Mouse (Mus musculus): ENCODE data around the gene Resf1. TPM values are rescaled to one million over a fixed set of nuclear protein-coding genes. Genes with fewer than 3 reads are reported as not detected.

Gene Resf1
- polyA plus RNA-seq, 1 experiment from 2014 or later, result 48.6 TPM

- Histone ChIP-seq H3K4me2 (ENCODE audit: low read depth, low read length) (no peak overlapping the region), H3K36me3 (replicated peaks; ENCODE audit: control insufficient read depth, insufficient read depth, low read depth, low read length) (peaks cover 23% of the 10 kb centered on the region), H3K4me3 (ENCODE audit: low read depth, low read length) (no peak overlapping the region), H3K9ac (replicated peaks; ENCODE audit: low read length) (no peak overlapping the region), H3K4me1 (ENCODE audit: control insufficient read depth, insufficient read depth, low read length) (no peaks in the 10 kb centered on the region), H3K9me3 (replicated peaks; ENCODE audit: control insufficient read depth, low read length) (no peaks in the 10 kb centered on the region), H3K27ac (replicated peaks; ENCODE audit: low read depth, low read length) (no peak overlapping the region), H3K27me3 (ENCODE audit: control insufficient read depth, insufficient read depth, low read length) (no peaks in the 10 kb centered on the region)
- DNase-seq (ENCODE audit: low spot score), result no peak
- ATAC-seq (replicated peaks; ENCODE audit: insufficient number of reproducible peaks, low FRiP score, low TSS enrichment, low read depth), result no peak
- WGBS, result 95% methylated on average over 6 of the region's 6 CpGs
Measured at GRCm38 (mm10) chr6:149324242-149324633, 15.0 kb downstream of the Resf1 start.

GRCm38 (mm10) chr6:149329071-149329470 lies 19.9 kb downstream of the Resf1 start:
- no peak for DNase-seq (ENCODE audit: low spot score)
- Histone ChIP-seq H3K9ac (replicated peaks; ENCODE audit: low read length) (no peak overlapping the region), H3K4me3 (ENCODE audit: low read depth, low read length) (no peak overlapping the region), H3K27ac (replicated peaks; ENCODE audit: low read depth, low read length) (no peak overlapping the region), H3K4me1 (ENCODE audit: control insufficient read depth, insufficient read depth, low read length) (no peaks in the 10 kb centered on the region), H3K4me2 (ENCODE audit: low read depth, low read length) (no peak overlapping the region), H3K27me3 (ENCODE audit: control insufficient read depth, insufficient read depth, low read length) (no peaks in the 10 kb centered on the region), H3K9me3 (replicated peaks; ENCODE audit: control insufficient read depth, low read length) (no peaks in the 10 kb centered on the region), H3K36me3 (replicated peaks; ENCODE audit: control insufficient read depth, insufficient read depth, low read depth, low read length) (peaks cover 22% of the 10 kb centered on the region)
- ATAC-seq (replicated peaks; ENCODE audit: insufficient number of reproducible peaks, low FRiP score, low TSS enrichment, low read depth), result no peak
- 92% methylated on average over 4 of the region's 4 CpGs for WGBS

GRCm38 (mm10) chr6:149330332-149330731 lies 21.1 kb downstream of the Resf1 start:
- DNase-seq (ENCODE audit: low spot score) (no peak), ATAC-seq (replicated peaks; ENCODE audit: insufficient number of reproducible peaks, low FRiP score, low TSS enrichment, low read depth) (no peak)
- no peaks in the 10 kb centered on the region for H3K4me1 ChIP-seq (ENCODE audit: control insufficient read depth, insufficient read depth, low read length)
- H3K27ac ChIP-seq (replicated peaks; ENCODE audit: low read depth, low read length), result no peak overlapping the region
- no peak overlapping the region for H3K9ac ChIP-seq (replicated peaks; ENCODE audit: low read length)
- no peaks in the 10 kb centered on the region for H3K27me3 ChIP-seq (ENCODE audit: control insufficient read depth, insufficient read depth, low read length)
- no peak overlapping the region for H3K4me3 ChIP-seq (ENCODE audit: low read depth, low read length)
- no peaks in the 10 kb centered on the region for H3K9me3 ChIP-seq (replicated peaks; ENCODE audit: control insufficient read depth, low read length)
- H3K36me3 ChIP-seq (replicated peaks; ENCODE audit: control insufficient read depth, insufficient read depth, low read depth, low read length), result peaks cover 22% of the 10 kb centered on the region
- no peak overlapping the region for H3K4me2 ChIP-seq (ENCODE audit: low read depth, low read length)
- 85% methylated on average over 1 of the region's 1 CpGs for WGBS

- Histone ChIP-seq H3K4me2 (ENCODE audit: low read depth, low read length) (no peak overlapping the region), H3K4me1 (ENCODE audit: control insufficient read depth, insufficient read depth, low read length) (no peaks in the 10 kb centered on the region), H3K9ac (replicated peaks; ENCODE audit: low read length) (no peak overlapping the region), H3K27me3 (ENCODE audit: control insufficient read depth, insufficient read depth, low read length) (no peaks in the 10 kb centered on the region), H3K9me3 (replicated peaks; ENCODE audit: control insufficient read depth, low read length) (no peaks in the 10 kb centered on the region), H3K27ac (replicated peaks; ENCODE audit: low read depth, low read length) (no peak overlapping the region), H3K4me3 (ENCODE audit: low read depth, low read length) (no peak overlapping the region), H3K36me3 (replicated peaks; ENCODE audit: control insufficient read depth, insufficient read depth, low read depth, low read length) (peaks cover 4% of the 10 kb centered on the region)
- no peak for DNase-seq (ENCODE audit: low spot score)
- 86% methylated on average over 2 of the region's 2 CpGs for WGBS
- ATAC-seq (replicated peaks; ENCODE audit: insufficient number of reproducible peaks, low FRiP score, low TSS enrichment, low read depth), result no peak
Measured at GRCm38 (mm10) chr6:149333036-149333435, 23.8 kb downstream of the Resf1 start.

- Histone ChIP-seq H3K36me3 (replicated peaks; ENCODE audit: control insufficient read depth, insufficient read depth, low read depth, low read length) (no peaks in the 10 kb centered on the region; the same call in 1 of the 2 replicates), H3K4me2 (ENCODE audit: low read depth, low read length) (no peak overlapping the region), H3K4me1 (ENCODE audit: control insufficient read depth, insufficient read depth, low read length) (no peaks in the 10 kb centered on the region), H3K9me3 (replicated peaks; ENCODE audit: control insufficient read depth, low read length) (no peaks in the 10 kb centered on the region), H3K27ac (replicated peaks; ENCODE audit: low read depth, low read length) (no peak overlapping the region), H3K4me3 (ENCODE audit: low read depth, low read length) (no peak overlapping the region), H3K27me3 (ENCODE audit: control insufficient read depth, insufficient read depth, low read length) (no peaks in the 10 kb centered on the region), H3K9ac (replicated peaks; ENCODE audit: low read length) (no peak overlapping the region)
- no peak for DNase-seq (ENCODE audit: low spot score)
- ATAC-seq (replicated peaks; ENCODE audit: insufficient number of reproducible peaks, low FRiP score, low TSS enrichment, low read depth), result no peak
Measured at GRCm38 (mm10) chr6:149337990-149338389, 28.8 kb downstream of the Resf1 start.

GRCm38 (mm10) chr6:149338622-149339021 lies 29.4 kb downstream of the Resf1 start:
- Histone ChIP-seq H3K36me3 (replicated peaks; ENCODE audit: control insufficient read depth, insufficient read depth, low read depth, low read length) (no peaks in the 10 kb centered on the region; the same call in 1 of the 2 replicates), H3K27me3 (ENCODE audit: control insufficient read depth, insufficient read depth, low read length) (no peaks in the 10 kb centered on the region), H3K9ac (replicated peaks; ENCODE audit: low read length) (no peak overlapping the region), H3K4me3 (ENCODE audit: low read depth, low read length) (no peak overlapping the region), H3K9me3 (replicated peaks; ENCODE audit: control insufficient read depth, low read length) (no peaks in the 10 kb centered on the region), H3K27ac (replicated peaks; ENCODE audit: low read depth, low read length) (no peak overlapping the region), H3K4me2 (ENCODE audit: low read depth, low read length) (no peak overlapping the region), H3K4me1 (ENCODE audit: control insufficient read depth, insufficient read depth, low read length) (no peaks in the 10 kb centered on the region)
- DNase-seq (ENCODE audit: low spot score), result no peak
- no peak for ATAC-seq (replicated peaks; ENCODE audit: insufficient number of reproducible peaks, low FRiP score, low TSS enrichment, low read depth)
- 100% methylated on average over 1 of the region's 1 CpGs for WGBS

GRCm38 (mm10) chr6:149343802-149344201 lies 34.6 kb downstream of the Resf1 start:
- DNase-seq (ENCODE audit: low spot score), result no peak
- no peak for ATAC-seq (replicated peaks; ENCODE audit: insufficient number of reproducible peaks, low FRiP score, low TSS enrichment, low read depth)
- 62% methylated on average over 2 of the region's 2 CpGs for WGBS

GRCm38 (mm10) chr6:149344372-149344771 lies 35.2 kb downstream of the Resf1 start:
- no peaks in the 10 kb centered on the region for H3K27me3 ChIP-seq (ENCODE audit: control insufficient read depth, insufficient read depth, low read length)
- H3K4me2 ChIP-seq (ENCODE audit: low read depth, low read length), result no peak overlapping the region
- no peak overlapping the region for H3K27ac ChIP-seq (replicated peaks; ENCODE audit: low read depth, low read length)
- no peaks in the 10 kb centered on the region for H3K9me3 ChIP-seq (replicated peaks; ENCODE audit: control insufficient read depth, low read length)
- no peaks in the 10 kb centered on the region for H3K4me1 ChIP-seq (ENCODE audit: control insufficient read depth, insufficient read depth, low read length)
- no peak overlapping the region for H3K9ac ChIP-seq (replicated peaks; ENCODE audit: low read length)
- no peak for DNase-seq (ENCODE audit: low spot score)
- no peak for ATAC-seq (replicated peaks; ENCODE audit: insufficient number of reproducible peaks, low FRiP score, low TSS enrichment, low read depth)
- H3K4me3 ChIP-seq (ENCODE audit: low read depth, low read length), result no peak overlapping the region
- no peaks in the 10 kb centered on the region for H3K36me3 ChIP-seq (replicated peaks; ENCODE audit: control insufficient read depth, insufficient read depth, low read depth, low read length)

More at GRCm38 (mm10) chr6:149343802-149344201, 34.6 kb downstream of the Resf1 start:
- H3K9ac ChIP-seq (replicated peaks; ENCODE audit: low read length), result no peak overlapping the region
- H3K9me3 ChIP-seq (replicated peaks; ENCODE audit: control insufficient read depth, low read length), result no peaks in the 10 kb centered on the region
- no peak overlapping the region for H3K4me2 ChIP-seq (ENCODE audit: low read depth, low read length)
- no peak overlapping the region for H3K4me3 ChIP-seq (ENCODE audit: low read depth, low read length)
- no peaks in the 10 kb centered on the region for H3K4me1 ChIP-seq (ENCODE audit: control insufficient read depth, insufficient read depth, low read length)
- H3K27ac ChIP-seq (replicated peaks; ENCODE audit: low read depth, low read length), result no peak overlapping the region
- no peaks in the 10 kb centered on the region for H3K27me3 ChIP-seq (ENCODE audit: control insufficient read depth, insufficient read depth, low read length)
- no peaks in the 10 kb centered on the region for H3K36me3 ChIP-seq (replicated peaks; ENCODE audit: control insufficient read depth, insufficient read depth, low read depth, low read length)
